Mouse (Mus musculus) v-Abl transformed pro-B cells (cell line): ENCODE measurements around the gene Pakap.

ENCODE experiments used
- in situ Hi-C, 2 experiments: fragments of 400-800 bp; cut with MboI; formaldehyde crosslinking; loops; one replicate each; pipeline ENCODE4 v1.15.1; 2025; ENCODE audit not compliant: unreplicated experiment in 2 of 2

The Pakap gene

DNA sequence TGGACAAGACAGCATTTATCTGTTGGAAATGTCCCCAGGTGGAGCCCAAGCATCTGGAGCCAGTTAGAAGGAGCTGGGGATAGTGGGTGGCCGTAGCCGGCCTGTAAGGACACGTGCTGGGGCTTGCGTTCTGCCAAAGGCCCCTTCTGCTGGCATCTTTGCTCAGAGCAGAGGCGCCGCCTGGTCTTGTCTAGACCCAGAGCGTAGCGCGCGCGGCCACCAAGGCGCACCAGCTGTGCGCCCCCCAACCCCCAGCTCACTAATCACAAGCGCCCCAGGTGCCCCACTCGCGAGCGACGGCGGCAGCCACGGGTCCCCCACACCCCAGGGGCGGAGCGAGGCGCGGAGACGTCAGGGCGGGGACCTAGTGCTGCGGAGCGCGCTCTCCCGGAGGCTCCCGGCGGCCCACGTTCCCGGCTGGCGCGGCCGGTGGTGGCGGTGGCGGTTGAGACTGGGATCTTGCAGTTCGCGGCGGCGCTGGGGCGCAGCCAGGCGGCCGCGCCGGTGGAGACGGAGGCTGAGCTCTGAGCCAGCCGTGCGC lies at the start of gene Pakap:
Pakap (plus strand) TSS at position 514 of the 541 bp plus-strand sequence.
- in situ Hi-C loops, result no loop called here

DNA sequence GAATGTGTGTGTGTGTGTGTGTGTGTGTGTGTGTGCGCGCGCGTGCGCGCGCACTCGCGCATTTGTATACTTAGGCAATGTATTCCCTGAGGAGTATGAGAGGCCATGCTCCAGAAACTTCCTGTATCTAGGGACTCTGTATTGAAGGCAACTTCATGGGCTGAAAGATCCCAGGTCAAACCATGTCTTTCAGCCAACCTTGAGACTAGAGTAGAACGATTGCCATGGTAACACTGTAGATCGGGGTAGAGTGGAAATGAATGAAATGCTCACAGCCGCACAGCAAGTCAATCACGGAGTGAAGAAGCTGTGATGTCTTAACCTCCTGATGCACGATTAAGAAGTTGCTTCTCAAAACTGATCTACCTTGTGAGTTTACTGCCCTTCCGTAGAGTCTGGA lies 44.5 kb upstream of the Pakap start:
- in situ Hi-C loops, result no loop called here

DNA sequence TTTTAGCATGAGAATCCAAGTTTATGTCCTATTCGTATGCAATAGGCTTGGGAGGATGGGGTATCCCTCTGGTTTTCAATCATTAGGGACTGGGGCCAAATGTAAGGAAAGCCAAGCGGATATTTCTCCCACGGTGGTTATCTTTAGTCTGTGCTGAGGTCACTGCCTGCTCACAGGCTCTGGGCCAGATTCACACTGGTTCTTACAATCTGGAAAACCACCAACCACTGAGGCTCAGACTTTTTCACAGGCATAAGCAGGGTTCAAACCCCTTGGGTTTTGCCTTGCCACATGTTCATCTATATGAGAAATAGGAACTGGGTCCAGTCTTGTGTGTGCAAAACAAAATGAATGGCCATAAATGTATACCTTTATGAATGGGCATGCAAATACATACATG lies 43.5 kb upstream of the Pakap start:
- in situ Hi-C loops, result no loop called here

DNA sequence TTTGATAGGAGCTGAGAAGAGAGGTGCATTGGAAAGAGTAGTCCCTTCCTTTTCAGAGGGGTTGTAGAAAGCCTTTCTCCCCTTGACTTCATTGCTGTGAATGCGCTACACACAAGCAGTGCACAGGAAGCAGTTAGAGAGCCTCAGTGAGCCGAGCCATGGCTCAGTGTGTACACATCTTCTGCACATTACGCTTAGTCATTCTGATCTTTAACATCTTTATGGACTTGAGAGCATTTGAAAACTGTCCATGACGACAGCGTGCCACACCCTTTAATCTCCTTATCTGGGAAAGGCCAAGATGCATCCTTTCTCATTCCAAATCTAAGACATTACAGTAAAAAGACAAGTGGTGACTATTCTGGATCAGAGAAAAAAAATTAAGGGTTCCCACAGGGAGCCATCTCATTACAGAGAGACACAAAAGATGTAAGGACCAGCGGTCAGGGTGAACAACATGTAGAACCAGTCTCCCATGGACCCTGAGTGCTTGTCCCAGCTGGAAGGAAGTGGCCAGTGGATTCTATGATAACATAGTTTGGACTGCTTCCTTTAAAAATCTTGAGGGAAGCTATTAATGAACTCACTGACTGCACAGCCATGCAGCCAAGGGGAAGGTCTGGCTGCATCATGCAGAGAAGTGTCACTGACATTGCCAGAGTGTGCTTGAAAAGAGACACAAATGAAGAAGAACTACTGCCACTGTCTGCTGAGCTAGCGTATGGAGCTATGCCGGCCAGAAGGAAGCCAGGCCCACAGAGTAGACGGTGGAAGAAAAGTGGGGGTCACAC lies 42.6 kb upstream of the Pakap start:
- in situ Hi-C loops, result no loop called here

DNA sequence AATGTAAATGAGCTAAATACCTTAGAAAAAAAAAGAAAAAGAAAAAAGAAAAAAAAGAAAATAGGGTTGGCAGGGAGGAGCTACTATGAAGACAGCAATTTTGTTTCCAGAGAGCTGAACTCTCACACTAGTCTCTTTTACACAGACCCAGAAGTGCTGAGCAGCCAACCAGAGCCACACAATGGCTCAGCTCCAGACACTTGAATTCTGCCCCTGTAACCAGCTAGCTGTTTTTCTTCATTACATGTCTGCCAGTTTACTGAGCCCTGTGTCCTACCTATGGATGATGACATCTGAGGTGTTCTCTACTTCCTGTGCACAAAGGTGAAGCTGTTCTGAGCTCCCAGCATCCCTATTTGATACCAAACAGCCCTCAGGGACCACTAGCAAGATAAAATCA lies 39.7 kb upstream of the Pakap start:
- in situ Hi-C loops, result no loop called here

DNA sequence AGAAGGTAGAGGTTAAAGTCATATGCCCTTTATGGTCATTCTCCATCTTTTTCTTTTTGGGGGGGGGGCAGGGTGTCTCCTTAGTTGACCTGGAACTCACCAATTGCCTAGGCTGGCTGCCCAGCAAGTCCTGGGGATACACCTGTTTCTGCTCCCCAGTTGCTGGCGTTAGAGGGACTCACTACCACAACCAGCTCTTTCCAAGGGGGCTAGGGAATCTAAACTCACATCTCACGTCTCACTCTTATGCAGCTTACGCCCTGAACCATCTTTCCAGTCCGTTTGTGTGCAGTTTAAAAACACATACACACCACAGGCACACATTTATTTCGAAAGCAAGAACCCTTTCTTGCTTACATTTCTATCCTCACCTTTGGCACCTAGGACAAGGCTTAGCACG lies 34.3 kb upstream of the Pakap start:
- in situ Hi-C loops, result no loop called here

DNA sequence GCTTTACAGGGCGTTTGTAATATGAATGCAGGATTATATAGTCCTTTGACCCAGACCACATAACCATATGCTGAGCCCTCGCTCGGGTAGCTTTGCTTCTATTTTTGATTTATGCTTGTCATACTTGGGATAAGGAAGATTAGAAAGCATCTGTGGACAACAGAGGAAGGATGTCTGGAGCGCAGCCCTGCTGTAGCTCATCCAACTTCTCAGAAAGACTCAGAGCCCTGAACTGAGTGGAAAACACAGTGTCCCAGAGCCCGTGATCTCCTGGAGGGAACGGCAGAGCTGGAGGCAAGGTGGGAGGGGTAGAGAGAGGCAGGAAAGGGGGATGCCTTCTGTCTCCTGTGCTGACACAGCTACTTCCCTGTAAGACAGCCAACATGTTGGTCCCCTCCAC lies 33.7 kb upstream of the Pakap start:
- in situ Hi-C loops, result no loop called here

DNA sequence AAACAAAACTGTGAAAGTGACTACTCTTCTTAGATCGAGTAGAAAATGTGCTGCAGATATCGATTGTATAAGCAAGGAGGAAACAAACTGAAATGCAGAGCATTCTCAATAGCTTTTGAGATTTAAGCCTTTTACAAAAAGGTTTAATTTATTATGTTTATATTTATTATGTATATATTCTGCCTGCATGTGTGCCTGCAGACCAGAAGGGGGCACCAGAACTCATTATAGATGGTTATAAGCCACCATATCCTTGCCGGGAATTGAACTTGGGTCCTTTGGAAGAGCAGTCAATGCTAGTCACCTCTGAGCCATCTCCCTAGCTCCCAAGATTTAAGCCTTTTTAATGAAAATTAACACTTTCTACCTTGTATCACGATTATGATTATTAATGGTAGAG lies 32.9 kb upstream of the Pakap start:
- in situ Hi-C loops, result no loop called here

DNA sequence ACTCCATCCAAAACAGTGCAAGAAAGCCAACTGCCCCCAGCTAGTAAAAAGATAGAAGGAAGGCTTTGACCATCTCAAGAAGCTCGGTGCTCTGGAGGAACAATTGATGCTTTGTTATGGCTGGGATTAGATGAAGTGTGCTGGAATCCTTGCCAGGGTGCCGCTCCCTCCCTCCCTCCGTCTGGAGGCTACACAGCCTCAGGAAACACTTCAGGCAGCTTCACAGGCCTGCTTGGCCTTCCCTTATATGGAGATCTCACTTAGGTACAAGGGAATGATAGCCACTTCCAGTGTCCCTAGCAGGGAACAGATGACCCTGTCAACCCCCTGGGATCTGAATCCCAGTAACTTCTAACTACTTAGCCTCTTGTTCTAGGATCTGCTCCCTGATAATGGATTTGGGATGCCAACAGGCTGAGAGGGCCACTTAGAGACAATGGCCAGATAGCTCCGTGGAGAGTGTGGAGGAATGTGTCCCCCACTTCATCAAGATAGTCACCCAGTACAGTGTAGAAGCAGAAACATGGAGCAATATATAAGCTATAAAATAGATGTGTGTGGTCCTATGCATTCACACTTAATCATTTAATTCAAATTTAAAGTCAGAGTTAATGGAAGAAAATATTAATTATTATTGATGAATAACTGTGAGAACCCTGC lies 29.8 kb upstream of the Pakap start:
- in situ Hi-C loops, result no loop called here

DNA sequence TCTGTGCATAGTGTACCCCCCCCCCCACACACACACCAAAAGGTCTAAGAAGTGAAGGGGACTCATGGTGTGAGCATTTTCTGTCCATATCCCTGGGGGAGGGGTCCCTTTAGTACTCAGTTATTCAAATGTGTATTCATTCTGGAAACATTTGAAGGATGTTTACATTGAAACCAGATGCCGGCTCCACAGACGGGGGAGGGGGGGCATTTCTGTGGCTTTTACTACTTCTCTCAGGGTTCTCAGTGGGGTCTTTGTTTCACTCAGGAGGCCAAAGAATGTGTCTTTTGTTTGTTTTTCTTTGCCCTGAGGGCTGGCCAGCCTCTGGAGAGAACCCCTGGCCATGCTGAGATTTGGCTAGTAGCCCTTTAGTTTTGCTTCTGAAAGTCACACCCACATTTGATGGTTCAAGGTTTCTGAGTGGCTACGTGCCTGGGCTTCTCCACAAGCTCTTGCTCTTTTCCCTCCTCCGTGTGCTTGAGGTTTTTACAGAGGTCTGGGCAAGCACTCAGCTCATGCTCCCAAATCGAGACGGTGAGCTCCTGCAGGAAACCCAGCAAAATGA lies 24.2 kb upstream of the Pakap start:
- in situ Hi-C loops, result no loop called here

DNA sequence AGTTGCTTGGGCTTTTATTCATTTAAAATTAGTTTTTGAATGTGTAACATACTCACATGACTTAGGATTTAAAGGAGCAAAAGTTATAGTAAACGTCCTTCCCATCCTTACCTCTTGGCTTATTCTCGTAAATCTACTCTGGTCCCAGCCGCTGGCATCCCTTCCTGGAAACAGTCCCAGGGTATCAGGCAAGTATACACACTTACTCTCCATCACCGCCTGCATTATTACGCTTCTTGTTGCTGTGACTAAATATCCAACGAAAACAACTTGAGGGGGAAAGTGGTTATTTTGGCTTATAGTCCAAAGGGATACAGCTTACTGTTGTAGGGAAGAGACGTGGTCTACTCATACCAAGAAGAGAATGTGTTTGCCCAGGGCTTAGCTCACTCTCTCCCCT lies 20.2 kb upstream of the Pakap start:
- in situ Hi-C loops, result no loop called here

DNA sequence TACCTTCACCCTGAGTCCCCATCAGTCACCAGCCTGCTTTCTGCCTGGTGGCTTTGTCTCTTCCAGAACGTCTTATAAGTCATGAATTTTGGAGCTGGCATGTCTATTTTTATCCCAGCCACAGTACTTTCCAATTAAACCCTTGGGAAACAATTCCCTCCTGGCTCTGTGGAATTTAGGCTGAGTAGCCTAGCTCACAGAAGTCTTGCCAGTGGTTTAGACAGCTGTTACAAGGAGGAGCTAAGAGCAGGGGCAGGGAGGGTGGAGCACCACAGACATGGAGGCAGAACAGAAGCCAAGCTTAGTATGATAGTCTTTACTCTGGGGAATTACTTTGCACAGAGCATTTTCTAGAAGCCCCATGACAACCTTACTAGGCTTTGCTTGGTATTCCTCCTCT lies 17.8 kb upstream of the Pakap start:
- in situ Hi-C loops, result no loop called here

DNA sequence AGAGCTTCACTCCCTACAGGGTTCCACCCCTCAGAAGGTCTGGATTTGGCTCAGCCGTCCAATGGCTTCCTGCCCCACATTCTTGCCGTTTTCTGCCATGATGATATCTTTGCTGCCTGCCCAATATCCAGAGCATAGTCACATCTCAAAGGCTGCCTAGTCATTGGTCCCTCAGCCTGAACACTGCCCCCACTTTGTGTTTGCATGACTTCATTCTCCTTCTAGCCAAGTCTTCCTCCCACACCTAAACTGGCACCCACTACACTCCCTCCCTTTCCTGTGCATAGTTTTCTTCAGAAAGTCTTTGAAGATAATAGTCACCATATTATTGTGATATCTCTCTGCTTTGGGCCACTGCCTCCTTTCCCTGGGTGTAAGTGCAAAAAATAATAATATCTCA lies 10.9 kb upstream of the Pakap start:
- in situ Hi-C loops, result no loop called here

DNA sequence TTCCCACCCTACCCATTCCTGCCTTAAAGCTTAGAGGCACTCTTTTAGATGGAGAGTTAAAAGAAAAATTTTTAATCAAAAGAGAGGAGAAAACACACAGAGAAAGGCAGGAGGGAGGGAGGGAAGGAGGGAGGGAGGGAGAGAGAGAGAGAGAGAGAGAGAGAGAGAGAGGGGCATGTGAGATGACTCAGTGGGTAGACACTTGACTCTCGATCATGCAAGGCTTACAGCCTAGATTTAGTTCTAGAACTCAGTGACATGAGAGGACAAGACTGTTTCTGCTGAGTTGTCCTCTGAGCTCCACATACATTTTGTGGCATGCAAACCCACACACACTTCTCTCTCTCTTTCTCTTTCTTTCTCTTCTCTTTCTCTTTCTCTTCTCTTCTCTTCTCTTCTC lies 8.5 kb upstream of the Pakap start:
- in situ Hi-C loops, result no loop called here

DNA sequence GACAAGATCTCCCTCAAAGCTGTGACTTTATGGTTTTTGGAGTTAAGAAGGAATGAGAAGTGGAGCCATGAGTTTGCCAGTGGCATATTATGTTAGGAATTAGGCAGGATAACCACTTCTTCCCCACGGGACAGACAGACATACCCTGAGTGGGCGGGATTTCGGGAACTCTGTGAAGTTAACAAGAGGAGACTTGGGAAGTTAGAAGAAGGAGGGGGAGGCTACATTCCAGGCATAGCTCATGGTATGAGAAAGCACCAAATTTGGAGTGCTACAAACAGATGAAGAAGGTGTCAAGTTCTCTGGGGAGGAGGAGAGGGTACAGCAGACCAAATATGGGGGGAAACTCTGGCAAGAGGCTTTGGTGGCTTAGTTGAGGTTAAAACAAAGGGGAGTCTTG lies 8.0 kb upstream of the Pakap start:
- in situ Hi-C loops, result no loop called here

DNA sequence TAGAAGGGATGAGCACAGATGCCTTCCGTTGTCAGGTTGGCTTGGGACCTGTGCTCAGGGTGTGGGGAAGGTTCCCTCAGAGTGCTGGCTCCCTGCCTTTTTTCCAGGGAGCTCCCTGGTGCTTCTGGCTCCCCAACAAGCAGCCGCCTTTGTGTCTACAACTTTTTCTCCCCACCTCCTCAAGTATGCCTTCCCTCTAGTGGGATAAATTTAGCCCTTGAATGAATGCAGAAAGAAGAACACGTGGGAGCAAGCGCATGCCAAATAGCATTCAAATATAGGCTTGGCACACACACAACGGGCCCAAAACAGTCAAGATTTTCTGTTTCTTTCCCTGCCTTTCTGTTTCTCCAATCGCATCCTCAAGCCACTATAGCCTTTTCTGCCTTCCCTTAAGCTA lies 6.9 kb upstream of the Pakap start:
- in situ Hi-C loops, result no loop called here

DNA sequence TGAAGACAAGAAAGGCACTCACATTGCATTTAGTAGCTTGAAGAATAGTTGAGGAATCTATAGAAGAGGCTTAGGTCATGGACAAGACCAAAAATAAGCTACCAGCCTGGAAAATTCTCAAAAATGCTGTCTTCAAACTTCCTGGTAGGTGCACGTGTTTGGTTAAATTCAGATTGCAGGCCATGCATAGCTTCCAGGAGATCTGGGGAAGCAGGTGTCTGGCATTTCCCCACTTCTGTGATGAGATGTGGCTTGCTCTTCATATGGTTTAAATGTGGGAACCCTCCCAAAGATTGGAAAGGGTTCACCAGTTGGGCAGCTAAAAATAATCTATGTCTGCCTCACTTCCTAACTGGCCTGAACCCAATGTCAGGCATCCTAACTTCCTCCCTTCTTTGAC lies 2.7 kb upstream of the Pakap start:
- in situ Hi-C loops, result no loop called here

DNA sequence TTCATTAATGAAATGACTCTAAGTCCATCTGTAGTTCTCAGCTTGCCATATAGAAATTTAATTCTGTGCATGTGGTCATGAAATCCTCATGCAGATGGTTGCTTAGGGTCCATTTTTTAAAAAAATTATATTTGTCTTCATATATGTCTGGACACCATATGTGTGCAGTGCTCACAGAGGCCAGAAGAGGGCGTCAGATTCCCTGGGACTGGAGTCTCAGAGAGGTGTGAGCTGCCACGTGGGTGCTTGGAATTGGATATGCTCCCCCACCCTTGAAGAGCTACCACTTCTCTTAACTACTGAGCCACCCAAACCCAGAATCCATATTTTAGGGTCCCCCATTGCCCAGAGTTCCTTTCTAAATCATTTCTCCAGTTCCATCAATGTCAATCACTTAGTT lies 2.2 kb upstream of the Pakap start:
- in situ Hi-C loops, result no loop called here

DNA sequence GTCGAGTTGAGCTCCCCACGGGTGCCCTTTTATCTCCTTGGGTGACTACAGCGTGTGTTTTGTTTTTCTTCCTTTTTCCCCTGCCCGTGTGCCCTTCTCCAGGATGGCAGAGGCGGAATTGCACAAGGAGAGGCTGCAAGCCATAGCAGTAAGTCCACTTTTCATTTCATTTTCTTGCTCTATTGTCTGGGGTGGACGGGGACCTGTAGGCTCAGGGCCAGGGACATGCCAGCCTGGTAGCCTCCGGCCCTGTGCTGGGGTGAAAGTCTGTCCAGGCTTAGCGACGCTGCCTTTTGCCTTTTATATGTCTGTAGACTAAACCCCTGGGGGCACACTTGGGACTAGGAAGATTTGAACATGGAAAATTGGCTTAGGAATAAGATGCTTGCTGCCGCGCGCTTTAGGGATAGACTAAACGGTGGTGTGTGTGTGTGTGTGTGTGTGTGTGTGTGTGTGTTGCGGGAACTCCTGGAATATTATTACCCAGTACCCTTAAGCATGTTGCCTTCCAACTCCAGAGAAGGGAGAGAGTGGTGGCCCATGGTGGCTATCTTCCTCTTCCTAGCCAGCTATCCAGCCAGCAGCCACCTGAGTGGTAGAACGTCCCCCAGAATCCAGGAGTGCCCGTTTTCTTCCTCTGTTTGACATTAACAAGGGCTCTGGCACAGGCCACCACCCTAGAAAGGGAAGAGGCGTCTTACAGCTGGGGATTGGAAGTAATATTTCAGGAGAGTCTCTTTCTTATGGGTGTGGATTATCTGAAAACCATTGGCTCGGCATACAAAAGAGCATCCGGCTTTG lies 489 bp downstream of the Pakap start:
- in situ Hi-C loops, result no loop called here

DNA sequence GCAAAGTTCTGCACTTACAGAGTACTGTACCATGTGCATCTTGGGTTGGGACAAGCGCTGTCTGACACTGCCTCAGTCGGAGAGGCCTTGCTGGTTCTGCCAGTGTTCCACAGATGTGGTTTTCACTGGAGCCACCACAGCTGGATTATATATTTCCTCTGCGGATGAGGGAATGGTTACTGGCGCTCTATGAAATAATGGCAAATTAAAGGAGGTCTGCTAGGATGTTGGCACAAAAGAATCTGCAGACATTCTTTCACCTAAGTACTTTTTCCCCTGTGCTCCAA lies 1.0 kb downstream of the Pakap start:
- in situ Hi-C loops, result no loop called here

DNA sequence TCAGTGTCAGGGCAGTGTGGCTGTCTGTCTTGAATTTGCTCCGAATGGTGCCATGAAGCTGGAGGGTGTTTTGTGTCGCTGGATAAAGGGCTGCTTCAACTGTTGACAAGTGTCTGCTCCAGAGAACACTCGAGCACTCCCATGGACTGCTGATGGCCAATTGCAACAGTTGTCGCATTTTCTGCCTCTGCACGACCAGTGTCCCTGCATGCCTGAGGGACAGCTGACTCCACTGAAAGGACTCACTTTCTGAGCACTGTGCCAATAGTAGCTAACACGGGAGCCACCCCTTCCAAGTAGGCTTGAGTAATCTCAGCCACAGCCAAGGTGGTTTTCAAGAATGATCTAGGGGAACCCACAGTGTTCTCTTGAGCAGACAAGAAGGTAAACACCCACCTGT lies 1.7 kb downstream of the Pakap start:
- in situ Hi-C loops, result no loop called here
